Mouse (Mus musculus) kidney, adult 2 months (tissue): ENCODE data around the gene Nr2f6. TPM values are rescaled to one million over a fixed set of nuclear protein-coding genes. Genes with fewer than 3 reads are reported as not detected.

Experiments used
- DNase-seq: peaks from one replicate; pipeline ENCODE4 v3.0.0; 2021
- H3K27ac ChIP-seq: fragments of 200-500 bp; 2 replicates; pipeline ENCODE4 v1.5.1; 2012; ENCODE audit warnings: low read depth, low read length, control low read depth, inconsistent platforms; ENCODE audit not compliant: insufficient read depth
- H3K27me3 ChIP-seq: fragments of 200-500 bp; replicated peaks from 2 replicates; pipeline ENCODE4 v1.6.1; 2012; ENCODE audit warnings: mild to moderate bottlenecking, moderate library complexity, low read length, inconsistent platforms; ENCODE audit not compliant: control insufficient read depth, insufficient read depth
- H3K36me3 ChIP-seq: fragments of 200-500 bp; 2 replicates; pipeline ENCODE4 v1.6.1; 2012; ENCODE audit warnings: mild to moderate bottlenecking, moderate library complexity, low read length, inconsistent platforms; ENCODE audit not compliant: control insufficient read depth, insufficient read depth
- H3K4me1 ChIP-seq: fragments of 200-500 bp; 2 replicates; pipeline ENCODE4 v1.6.1; 2011; ENCODE audit warnings: low read length; ENCODE audit not compliant: control insufficient read depth, insufficient read depth
- H3K4me3 ChIP-seq: fragments of 200-500 bp; 2 replicates; pipeline ENCODE4 v1.5.1; 2011; ENCODE audit warnings: mild to moderate bottlenecking, low read depth, low read length, control low read depth; ENCODE audit not compliant: insufficient read depth
- CTCF ChIP-seq: fragments of 200-500 bp; conservative IDR thresholded peaks from 2 replicates; pipeline ENCODE4 v1.5.1; 2011; ENCODE audit warnings: low read depth, mild to moderate bottlenecking, control low read depth, low read length, moderate library complexity, mixed read lengths; ENCODE audit not compliant: insufficient read depth, insufficient read length
- POLR2A ChIP-seq: fragments of 200-500 bp; IDR thresholded peaks from one replicate; pipeline ENCODE4 v1.6.1; 2011; ENCODE audit warnings: low read depth, low read length, control low read depth
- WGBS: fragments of 180-500 bp; shearing (Covaris S2); methylation state at CpG from one replicate; pipeline ENCODE4 v1.1.7; 2018; 5-methylcytosine and 5-hydroxymethylcytosine counted together
- polyA plus RNA-seq: library from polyadenylated mRNA; depleted of rRNA; stranded (reverse); fragments of >200 nt; gene quantifications from 2 replicates; pipeline ENCODE4 v1.2.3, GENCODE M21; 2012

Nr2f6 gene
- polyA plus RNA-seq, 1 experiment: 177 TPM

- Histone ChIP-seq H3K36me3 (no peaks in the 10 kb centered on the region), H3K4me3 (peak within 1 kb of the TSS; percentile 28), H3K4me1 (peaks cover 9% of the 10 kb centered on the region; the same call in 1 of the 2 replicates), H3K27me3 (no peaks in the 10 kb centered on the region), H3K27ac (peak within 1 kb of the TSS; percentile 50)
- peak; percentile 71 for TF ChIP-seq CTCF
- peak; percentile 34 for TF ChIP-seq POLR2A
- 11% methylated on average over 33 of the region's 33 CpGs for WGBS
- peak; percentile 98 for DNase-seq
Observed at GRCm38 (mm10) chr8:71405401-71406098, 23.8 kb upstream of the Nr2f6 start, which contains the start of gene Ankle1. Gene Ankle1, plus strand, starts transcription at chr8:71406010.

GRCm38 (mm10) chr8:71404951-71405351 lies 23.2 kb upstream of the Nr2f6 start:
- no peaks in the 10 kb centered on the region for H3K36me3 ChIP-seq
- no peak overlapping the region for H3K4me3 ChIP-seq
- DNase-seq: peak; percentile 79
- peaks cover 9% of the 10 kb centered on the region; the same call in 1 of the 2 replicates for H3K4me1 ChIP-seq
- no peak for TF ChIP-seq POLR2A
- TF ChIP-seq CTCF: no peak
- WGBS: 40% methylated on average over 9 of the region's 9 CpGs
- H3K27me3 ChIP-seq: no peaks in the 10 kb centered on the region
- peak overlapping the region; percentile 10; the same call in 1 of the 2 replicates for H3K27ac ChIP-seq

- WGBS: 86% methylated on average over 8 of the region's 8 CpGs
- Histone ChIP-seq H3K4me3 (no peak overlapping the region), H3K4me1 (peaks cover 9% of the 10 kb centered on the region; the same call in 1 of the 2 replicates), H3K36me3 (no peaks in the 10 kb centered on the region), H3K27ac (no peak overlapping the region), H3K27me3 (no peaks in the 10 kb centered on the region)
- DNase-seq: no peak
- TF ChIP-seq CTCF (no peak), POLR2A (no peak)
Observed at GRCm38 (mm10) chr8:71404011-71404410, 22.3 kb upstream of the Nr2f6 start.

- no peak for DNase-seq
- no peaks in the 10 kb centered on the region for H3K36me3 ChIP-seq
- peaks cover 9% of the 10 kb centered on the region; the same call in 1 of the 2 replicates for H3K4me1 ChIP-seq
- no peak overlapping the region for H3K4me3 ChIP-seq
- H3K27me3 ChIP-seq: no peaks in the 10 kb centered on the region
- 61% methylated on average over 6 of the region's 6 CpGs for WGBS
- no peak overlapping the region for H3K27ac ChIP-seq
- TF ChIP-seq POLR2A (no peak), CTCF (no peak)
Observed at GRCm38 (mm10) chr8:71403107-71403885, 21.5 kb upstream of the Nr2f6 start.

GRCm38 (mm10) chr8:71402446-71402964 lies 20.7 kb upstream of the Nr2f6 start:
- Histone ChIP-seq H3K4me1 (peaks cover 12% of the 10 kb centered on the region; the same call in 1 of the 2 replicates), H3K36me3 (no peaks in the 10 kb centered on the region)
- TF ChIP-seq POLR2A: no peak
- no peak for TF ChIP-seq CTCF

GRCm38 (mm10) chr8:71401454-71401853 lies 19.7 kb upstream of the Nr2f6 start:
- Histone ChIP-seq H3K4me1 (peaks cover 12% of the 10 kb centered on the region; the same call in 1 of the 2 replicates), H3K27me3 (no peaks in the 10 kb centered on the region), H3K27ac (no peak overlapping the region), H3K36me3 (no peaks in the 10 kb centered on the region), H3K4me3 (no peak overlapping the region)
- DNase-seq: no peak
- TF ChIP-seq POLR2A: no peak
- no peak for TF ChIP-seq CTCF

More at GRCm38 (mm10) chr8:71402446-71402964, 20.7 kb upstream of the Nr2f6 start:
- 88% methylated on average over 9 of the region's 9 CpGs for WGBS
- no peak for DNase-seq
- Histone ChIP-seq H3K27me3 (no peaks in the 10 kb centered on the region), H3K4me3 (no peak overlapping the region), H3K27ac (no peak overlapping the region)

GRCm38 (mm10) chr8:71400826-71401225 lies 19.1 kb upstream of the Nr2f6 start:
- Histone ChIP-seq H3K27ac (no peak overlapping the region), H3K4me1 (peaks cover 15% of the 10 kb centered on the region; the same call in 1 of the 2 replicates), H3K27me3 (no peaks in the 10 kb centered on the region), H3K36me3 (no peaks in the 10 kb centered on the region), H3K4me3 (no peak overlapping the region)
- no peak for DNase-seq
- TF ChIP-seq CTCF (no peak), POLR2A (no peak)
- 93% methylated on average over 2 of the region's 2 CpGs for WGBS
